Mouse (Mus musculus): ENCODE results near the gene Slc11a1. TPM values are rescaled to one million over a fixed set of nuclear protein-coding genes. Genes with fewer than 3 reads are reported as not detected.
"Not testable (repeated sequence)": the region's sequence is repeated elsewhere in the genome, so short reads cannot be mapped to it uniquely, and the experiment has no call there.

Slc11a1 gene
- total RNA-seq (2021): 1 to 10 TPM; 1.6 to 5.3 TPM
- long read RNA-seq, experiment 1, partial matches to known transcripts: 0 of 3 reads
- long read RNA-seq, experiment 1, other reads (novel, unspliced or antisense): 0 of 3 reads
- long read RNA-seq, experiment 2, partial matches to known transcripts: 1 of 1 reads
- long read RNA-seq, experiment 2, other reads (novel, unspliced or antisense): 0 of 1 reads

GRCm38 (mm10) chr1:74374980-74375379, at the start of gene Slc11a1:
Gene Slc11a1 (plus strand): TSS chr1:74375195.
- no peak for DNase-seq (ENCODE audit: low spot score in 2 of 2)

- DNase-seq (ENCODE audit: low spot score in 2 of 2): not testable (repeated sequence)
Measured at GRCm38 (mm10) chr1:74326916-74327315, 48.1 kb upstream of the Slc11a1 start.

- no peak for DNase-seq (ENCODE audit: low spot score in 2 of 2)
Measured at GRCm38 (mm10) chr1:74329899-74330431, 45.0 kb upstream of the Slc11a1 start.

DNA sequence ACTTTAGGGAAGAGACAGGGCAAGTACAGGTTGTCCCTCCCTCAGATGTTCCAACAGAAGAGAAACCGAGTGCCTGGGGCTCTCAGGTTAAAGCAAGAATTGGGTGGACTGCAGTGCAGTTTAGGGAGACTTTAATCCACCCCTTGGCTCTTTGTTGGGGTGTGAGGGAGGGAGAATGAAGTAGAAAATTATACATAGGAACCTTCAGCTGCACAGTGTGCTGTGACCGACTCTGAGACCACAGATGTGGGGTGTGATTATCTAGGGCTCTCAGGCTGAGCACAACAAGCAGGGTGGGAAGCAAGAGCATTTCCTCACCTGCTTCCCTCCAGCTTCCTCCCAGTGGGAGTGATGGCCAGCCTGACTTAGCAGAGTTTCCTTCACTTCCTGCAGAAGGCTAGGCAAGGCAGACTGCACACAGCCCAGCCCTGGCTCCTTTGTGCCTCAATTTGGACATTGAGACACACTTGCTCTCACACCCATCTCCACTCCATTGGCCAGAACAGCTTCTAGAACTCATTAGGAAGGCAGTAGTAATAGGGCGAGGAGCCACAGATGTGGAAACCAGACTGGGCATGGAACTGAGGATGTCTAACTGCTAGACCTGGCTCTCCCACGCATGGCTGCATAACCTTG, 43.8 kb upstream of the Slc11a1 start:
- DNase-seq (ENCODE audit: low spot score in 2 of 2): no peak

GRCm38 (mm10) chr1:74332241-74332763, 42.7 kb upstream of the Slc11a1 start:
- peak; percentile 94 to 95 for DNase-seq (ENCODE audit: low spot score in 2 of 2)

DNA sequence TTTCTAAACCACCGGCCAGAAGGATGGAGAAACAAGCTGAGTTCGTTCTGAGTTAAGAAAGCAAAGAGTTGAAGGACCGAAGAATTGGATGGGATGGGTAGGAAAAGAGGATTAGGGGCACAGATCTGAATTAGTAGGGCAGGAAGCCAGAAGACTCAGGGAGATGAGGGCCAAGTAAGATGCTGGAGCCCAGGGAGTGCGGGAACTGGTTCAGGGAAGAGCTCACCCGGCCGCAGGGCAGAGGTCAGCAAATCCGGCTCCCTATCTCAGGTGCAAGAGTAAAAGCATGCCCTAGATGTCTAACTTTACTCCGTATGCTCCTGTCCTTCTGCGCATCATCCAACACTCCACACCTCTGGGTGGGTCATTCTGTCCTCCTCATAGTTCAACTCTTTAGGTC, 42.1 kb upstream of the Slc11a1 start:
- DNase-seq (ENCODE audit: low spot score in 2 of 2): no peak

- no peak for DNase-seq (ENCODE audit: low spot score in 2 of 2)
Measured at GRCm38 (mm10) chr1:74334607-74335006, 40.4 kb upstream of the Slc11a1 start.

- DNase-seq (ENCODE audit: low spot score in 2 of 2): no peak
Measured at GRCm38 (mm10) chr1:74335033-74335432, 40.0 kb upstream of the Slc11a1 start.

GRCm38 (mm10) chr1:74335436-74336170, 39.4 kb upstream of the Slc11a1 start:
- DNase-seq (ENCODE audit: low spot score in 2 of 2): no peak

DNA sequence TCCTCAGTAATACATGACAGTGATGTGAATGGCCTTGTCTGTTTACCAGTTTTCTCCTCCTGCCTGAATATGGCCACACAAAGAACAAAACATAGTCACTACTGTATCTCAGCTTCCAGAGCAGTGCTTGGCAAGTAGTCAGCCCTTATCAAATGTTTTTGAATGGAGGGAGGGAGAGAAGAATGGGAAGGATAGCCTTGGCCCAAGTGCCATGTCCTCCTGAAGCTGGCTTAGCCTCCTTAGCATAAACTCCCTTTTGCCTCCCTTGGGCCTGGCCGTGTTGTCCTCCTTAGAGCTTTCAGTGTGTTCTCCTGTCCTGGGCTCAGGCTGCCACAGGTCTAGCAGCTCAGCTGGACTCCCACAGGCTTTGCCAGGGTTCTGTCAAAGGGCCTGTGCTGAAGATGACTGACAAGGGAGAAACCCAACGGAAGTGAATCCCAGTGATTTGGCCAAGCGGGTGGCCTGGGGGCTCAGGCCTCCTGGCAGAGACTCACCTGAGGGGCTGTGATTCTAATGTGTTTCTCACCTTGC, 37.7 kb upstream of the Slc11a1 start:
- no peak for DNase-seq (ENCODE audit: low spot score in 2 of 2)

GRCm38 (mm10) chr1:74338013-74338412, 37.0 kb upstream of the Slc11a1 start:
- DNase-seq (ENCODE audit: low spot score in 2 of 2): no peak

GRCm38 (mm10) chr1:74338626-74339025, 36.4 kb upstream of the Slc11a1 start:
- DNase-seq (ENCODE audit: low spot score in 2 of 2): no peak

- DNase-seq (ENCODE audit: low spot score in 2 of 2): no peak
Measured at GRCm38 (mm10) chr1:74339917-74340316, 35.1 kb upstream of the Slc11a1 start.

DNA sequence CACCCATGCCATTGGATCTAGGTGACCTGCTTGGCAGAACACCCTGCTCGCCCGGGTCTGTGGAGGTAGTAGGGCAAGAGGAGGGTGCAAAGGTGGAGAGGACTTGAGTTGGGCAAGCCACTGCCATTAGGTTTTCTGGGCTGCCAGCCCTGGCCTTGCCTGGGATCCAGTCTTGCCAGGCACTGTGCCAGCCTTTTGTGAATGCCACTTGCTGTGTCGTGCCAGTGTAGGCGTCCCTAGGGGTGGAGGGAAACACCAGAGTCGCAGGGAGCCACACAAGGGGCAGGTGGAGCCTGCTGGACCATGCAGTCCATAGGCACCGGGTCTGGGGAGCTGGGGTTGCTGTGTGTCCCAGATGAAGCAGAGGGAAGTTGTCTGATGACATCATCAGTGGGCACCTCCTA, 34.6 kb upstream of the Slc11a1 start:
- DNase-seq (ENCODE audit: low spot score in 2 of 2): peak; percentile 46 to 73

GRCm38 (mm10) chr1:74340992-74341391, 34.0 kb upstream of the Slc11a1 start:
- not testable (repeated sequence) for DNase-seq (ENCODE audit: low spot score in 2 of 2)

DNA sequence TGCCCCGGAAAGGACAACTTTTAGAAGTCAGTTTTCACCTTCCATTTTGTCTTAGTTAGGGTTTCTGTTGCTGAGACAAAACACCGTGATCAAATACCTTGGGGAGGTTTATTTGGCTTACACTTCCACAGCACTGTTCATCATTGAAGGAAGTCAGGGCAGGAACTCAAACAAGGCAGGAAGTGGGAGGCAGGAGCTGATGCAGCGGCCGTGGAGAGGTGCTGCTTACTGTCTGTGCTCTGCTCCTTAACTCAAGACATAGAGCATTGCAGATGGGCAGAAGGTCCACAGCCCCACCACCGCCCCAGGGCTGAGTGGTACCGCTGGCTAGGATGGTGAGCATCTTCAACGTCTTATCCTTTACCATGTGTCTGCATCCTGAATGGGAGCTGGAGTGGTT, 33.1 kb upstream of the Slc11a1 start:
- DNase-seq (ENCODE audit: low spot score in 2 of 2): no peak

GRCm38 (mm10) chr1:74342308-74342707, 32.7 kb upstream of the Slc11a1 start:
- DNase-seq (ENCODE audit: low spot score in 2 of 2): no peak

GRCm38 (mm10) chr1:74343161-74343560, 31.8 kb upstream of the Slc11a1 start:
- no peak for DNase-seq (ENCODE audit: low spot score in 2 of 2)

DNA sequence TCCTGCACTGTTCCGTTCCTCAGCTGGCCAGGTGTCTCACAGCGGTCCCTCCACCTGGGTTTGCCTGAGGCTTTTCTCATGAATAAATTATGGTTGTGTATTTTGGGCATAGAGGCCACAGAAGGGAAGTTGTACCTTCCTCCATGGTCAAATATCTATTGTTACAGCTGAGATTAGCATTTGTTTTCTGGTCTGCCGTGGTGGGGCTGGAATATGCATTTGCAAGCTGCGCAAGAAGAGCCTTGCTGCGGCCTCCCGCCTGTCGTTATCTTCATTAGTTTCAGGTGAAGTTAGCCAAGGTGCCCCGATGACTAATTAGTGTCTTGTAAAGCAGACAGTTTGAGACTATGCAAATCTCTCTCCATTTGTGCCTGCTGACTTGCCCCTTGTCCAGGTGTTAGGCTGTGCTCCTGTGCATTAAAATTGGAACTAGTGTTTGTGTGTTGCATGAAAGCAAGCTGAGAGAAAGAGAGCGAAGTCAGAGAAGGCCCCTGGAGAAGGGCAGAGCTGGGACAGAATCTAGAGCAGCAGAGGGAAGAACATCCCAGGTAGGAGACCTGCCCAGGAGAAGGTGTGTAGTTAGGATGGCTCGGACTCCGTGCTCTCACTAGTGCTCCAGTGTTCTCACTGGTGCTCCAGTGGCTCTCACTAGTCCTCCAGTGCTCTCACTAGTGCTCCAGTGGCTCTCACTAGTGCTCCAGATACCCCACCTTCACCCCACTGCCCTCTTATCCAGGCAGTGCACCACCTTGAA, 30.7 kb upstream of the Slc11a1 start:
- no peak for DNase-seq (ENCODE audit: low spot score in 2 of 2)

DNA sequence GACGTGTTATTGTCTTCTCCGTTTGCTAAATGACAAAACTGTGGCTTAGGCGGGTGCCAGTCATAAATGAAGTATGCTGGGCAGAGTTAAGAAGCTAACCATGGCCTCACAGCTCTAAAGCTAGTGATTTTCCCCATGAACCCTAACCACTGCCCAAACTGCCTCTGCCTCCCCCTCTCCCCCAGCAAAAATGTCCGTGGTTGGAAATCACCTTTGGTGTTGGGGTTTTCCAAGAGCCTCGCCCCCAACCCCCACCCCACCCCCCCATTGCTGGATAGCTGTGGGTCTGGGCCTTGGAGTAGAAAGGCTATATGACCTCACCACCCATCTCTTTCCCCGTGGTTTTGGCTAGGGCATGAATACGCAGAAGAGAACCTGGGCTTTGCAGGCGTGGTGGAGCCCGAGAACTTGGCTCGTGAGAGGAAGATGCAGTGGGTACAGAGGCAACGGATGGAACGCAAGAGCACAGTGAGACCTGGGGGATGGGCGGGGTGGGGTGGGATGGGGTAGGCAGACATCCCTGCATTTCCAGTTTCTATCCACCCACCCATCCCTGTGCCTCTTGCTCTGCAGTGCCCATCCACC, 23.7 kb upstream of the Slc11a1 start:
- no peak for DNase-seq (ENCODE audit: low spot score in 2 of 2)
